Mouse (Mus musculus): ENCODE results near the gene Olfr967. TPM values are rescaled to one million over a fixed set of nuclear protein-coding genes. Genes with fewer than 3 reads are reported as not detected.

The Olfr967 gene
- polyA plus RNA-seq, 1 experiment from 2014 or later: not detected

Other genes with a start within 250 kb of the Olfr967 start
- not detected in 2 replicates for gene Olfr957, start 230.4 kb upstream of the Olfr967 start, polyA plus RNA-seq (2016; fragmentation: Nextera tagmentation; extraction: Ambion mirVana)
- gene Olfr958, start 192.2 kb upstream of the Olfr967 start, polyA plus RNA-seq (2016; fragmentation: Nextera tagmentation; extraction: Ambion mirVana): not detected in 2 replicates
- gene Olfr959, start 170.7 kb upstream of the Olfr967 start, polyA plus RNA-seq (2016; fragmentation: Nextera tagmentation; extraction: Ambion mirVana): not detected in 2 replicates
- gene AW551984, start 141.8 kb upstream of the Olfr967 start, polyA plus RNA-seq (2016; fragmentation: Nextera tagmentation; extraction: Ambion mirVana): 29.3 and 29.7 TPM in 2 replicates
- not detected in 2 replicates for gene Olfr148, start 135.6 kb upstream of the Olfr967 start, polyA plus RNA-seq (2016; fragmentation: Nextera tagmentation; extraction: Ambion mirVana)
- not detected in 2 replicates for gene Olfr960, start 124.9 kb upstream of the Olfr967 start, polyA plus RNA-seq (2016; fragmentation: Nextera tagmentation; extraction: Ambion mirVana)
- gene Olfr961, start 101.2 kb upstream of the Olfr967 start, polyA plus RNA-seq (2016; fragmentation: Nextera tagmentation; extraction: Ambion mirVana): not detected in 2 replicates
- not detected in 2 replicates for gene Olfr963, start 79.0 kb upstream of the Olfr967 start, polyA plus RNA-seq (2016; fragmentation: Nextera tagmentation; extraction: Ambion mirVana)
- not detected in 2 replicates for gene Olfr149, start 39.1 kb upstream of the Olfr967 start, polyA plus RNA-seq (2016; fragmentation: Nextera tagmentation; extraction: Ambion mirVana)
- not detected in 2 replicates for gene Olfr965, start 34.9 kb upstream of the Olfr967 start, polyA plus RNA-seq (2016; fragmentation: Nextera tagmentation; extraction: Ambion mirVana)
- gene Olfr150, start 15.3 kb upstream of the Olfr967 start, polyA plus RNA-seq (2016; fragmentation: Nextera tagmentation; extraction: Ambion mirVana): not detected in 2 replicates
- gene Olfr968, start 37.0 kb downstream of the Olfr967 start, polyA plus RNA-seq (2016; fragmentation: Nextera tagmentation; extraction: Ambion mirVana): not detected in 2 replicates
- gene Olfr969, start 44.7 kb downstream of the Olfr967 start, polyA plus RNA-seq (2016; fragmentation: Nextera tagmentation; extraction: Ambion mirVana): not detected in 2 replicates
- gene Olfr970, start 62.6 kb downstream of the Olfr967 start, polyA plus RNA-seq (2016; fragmentation: Nextera tagmentation; extraction: Ambion mirVana): not detected in 2 replicates
- gene Olfr971, start 90.6 kb downstream of the Olfr967 start, polyA plus RNA-seq (2016; fragmentation: Nextera tagmentation; extraction: Ambion mirVana): not detected in 2 replicates
- not detected in 2 replicates for gene Olfr972, start 120.2 kb downstream of the Olfr967 start, polyA plus RNA-seq (2016; fragmentation: Nextera tagmentation; extraction: Ambion mirVana)
- gene Olfr229, start 161.1 kb downstream of the Olfr967 start, polyA plus RNA-seq (2016; fragmentation: Nextera tagmentation; extraction: Ambion mirVana): not detected in 2 replicates
- gene Olfr974, start 191.3 kb downstream of the Olfr967 start, polyA plus RNA-seq (2016; fragmentation: Nextera tagmentation; extraction: Ambion mirVana): not detected in 2 replicates
- gene Olfr975, start 205.8 kb downstream of the Olfr967 start, polyA plus RNA-seq (2016; fragmentation: Nextera tagmentation; extraction: Ambion mirVana): not detected in 2 replicates
- gene Olfr976, start 214.9 kb downstream of the Olfr967 start, polyA plus RNA-seq (2016; fragmentation: Nextera tagmentation; extraction: Ambion mirVana): not detected in 2 replicates
- gene Olfr978, start 245.9 kb downstream of the Olfr967 start, polyA plus RNA-seq (2016; fragmentation: Nextera tagmentation; extraction: Ambion mirVana): not detected in 2 replicates